Mouse (Mus musculus) C2C12 (cell line): ENCODE results near the gene Gnmt.

Experiments
- CEBPB ChIP-seq: IDR thresholded peaks from one replicate; pipeline ENCODE4 v1.6.1; 2011; ENCODE audit warnings: low read depth, mild to moderate bottlenecking, control low read depth, moderate library complexity
- CTCF ChIP-seq: IDR thresholded peaks from one replicate; pipeline ENCODE4 v1.5.1; 2011; ENCODE audit not compliant: control insufficient read depth, insufficient read depth, insufficient read length
- USF1 ChIP-seq: IDR thresholded peaks from one replicate; pipeline ENCODE4 v1.6.1; 2011; ENCODE audit warnings: low read depth, mild to moderate bottlenecking, control low read depth, moderate library complexity

DNA sequence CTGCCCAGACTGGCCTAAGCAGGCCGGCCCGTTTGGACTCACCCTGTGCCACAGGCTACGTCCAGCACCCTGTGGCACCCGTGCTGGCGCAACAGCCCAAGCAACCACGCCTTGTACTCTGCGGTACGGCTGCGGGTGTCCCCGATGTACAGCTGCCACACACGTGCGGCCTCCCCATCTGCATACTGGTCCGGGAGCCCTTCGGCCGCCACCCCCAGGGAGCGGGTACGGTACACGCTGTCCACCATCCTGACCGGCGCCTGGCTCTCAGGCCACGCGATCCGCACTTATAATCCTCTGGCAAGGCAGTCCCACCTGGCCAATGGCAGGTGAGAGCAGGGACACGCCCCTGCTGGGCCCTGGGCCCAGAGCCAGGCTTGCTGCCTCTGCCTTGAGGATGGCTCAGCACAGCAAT, at the start of gene Gnmt:
- TF ChIP-seq CEBPB = no peak
- no peak for TF ChIP-seq CTCF
- no peak for TF ChIP-seq USF1
